Mouse (Mus musculus) lung, embryonic 14.5 days (tissue): Measurements from ENCODE around the gene Tcf7l1. TPM values are rescaled to one million over a fixed set of nuclear protein-coding genes. Genes with fewer than 3 reads are reported as not detected.

Experiments used
- ATAC-seq: fragments of 200-750 bp; cut with Nextera tagmentation; 2 replicates; pipeline ENCODE4 v1.8.0; 2017; ENCODE audit warnings: mild to moderate bottlenecking, moderate TSS enrichment, moderate library complexity; ENCODE audit not compliant: insufficient read depth
- DNase-seq: peaks from one replicate; pipeline ENCODE4 v3.0.0-alpha.2; 2015
- H3K27ac ChIP-seq: fragments of 300-500 bp; sonication (generic); 2 replicates; pipeline ENCODE4 v1.5.1; 2014; ENCODE audit warnings: low read depth, mild to moderate bottlenecking, moderate library complexity
- H3K27me3 ChIP-seq: fragments of 300-500 bp; sonication (generic); 2 replicates; pipeline ENCODE4 v1.6.1; 2014; ENCODE audit warnings: low read length, control low read depth; ENCODE audit not compliant: insufficient read depth
- H3K36me3 ChIP-seq: fragments of 300-500 bp; sonication (generic); 2 replicates; pipeline ENCODE4 v1.6.1; 2014; ENCODE audit warnings: control low read depth; ENCODE audit not compliant: insufficient read depth
- H3K4me1 ChIP-seq: fragments of 300-500 bp; sonication (generic); 2 replicates; pipeline ENCODE4 v1.6.1; 2014; ENCODE audit warnings: antibody characterized with exemption, control low read depth; ENCODE audit not compliant: insufficient read depth
- H3K4me2 ChIP-seq: fragments of 300-500 bp; sonication (generic); 2 replicates; pipeline ENCODE4 v1.6.1; 2014; ENCODE audit warnings: mild to moderate bottlenecking
- H3K4me3 ChIP-seq: fragments of 300-500 bp; sonication (generic); 2 replicates; pipeline ENCODE4 v1.5.1; 2014; ENCODE audit warnings: low read depth, low read length
- H3K9ac ChIP-seq: fragments of 300-500 bp; sonication (generic); 2 replicates; pipeline ENCODE4 v1.6.1; 2014
- H3K9me3 ChIP-seq: fragments of 300-500 bp; sonication (generic); 2 replicates; pipeline ENCODE4 v1.6.1; 2016; ENCODE audit warnings: low read depth, low read length, control low read depth
- CTCF ChIP-seq: IDR thresholded peaks from 2 replicates; pipeline ENCODE4 v1.5.1; 2016; ENCODE audit warnings: antibody characterized with exemption, low read depth
- WGBS: fragments of 180-500 bp; shearing (Covaris S2); extraction: QIAGEN DNeasy Blood & Tissue Kit; methylation state at CpG from one replicate; pipeline ENCODE4 v1.1.7; 2014; 5-methylcytosine and 5-hydroxymethylcytosine counted together
- polyA plus RNA-seq: library from polyadenylated mRNA; unstranded; fragments of >200 nt; fragmentation: Nextera tagmentation; extraction: Ambion mirVana; gene quantifications from 2 replicates; pipeline ENCODE4 v1.2.1, GENCODE M21; 2014

Tcf7l1 gene
- polyA plus RNA-seq, 1 experiment from 2014 or later, result 41.1 TPM

DNA sequence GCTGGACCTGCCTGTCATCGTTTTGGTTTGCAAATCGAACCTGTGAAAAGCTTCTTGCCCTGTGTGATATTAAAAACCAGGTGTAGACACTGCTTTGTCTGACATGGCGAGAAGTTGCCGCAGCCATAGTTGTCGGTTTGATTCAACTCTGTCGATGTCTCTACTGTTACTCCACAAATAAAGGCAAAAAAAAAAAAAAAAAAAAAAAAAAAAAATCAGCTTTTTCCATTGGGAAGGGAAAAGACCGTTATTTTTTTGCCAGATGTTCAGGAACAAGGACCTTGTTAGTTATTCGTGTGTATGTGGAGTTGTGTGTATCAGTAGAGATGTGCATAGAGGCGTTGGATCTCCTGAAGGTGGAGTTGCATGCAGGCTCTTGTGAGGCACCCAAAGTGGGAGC is 36.7 kb upstream of the Tcf7l1 start:
- Histone ChIP-seq H3K4me3 (no peak overlapping the region), H3K27ac (no peak overlapping the region), H3K4me2 (no peak overlapping the region), H3K36me3 (no peaks in the 10 kb centered on the region), H3K9ac (no peak overlapping the region), H3K27me3 (no peaks in the 10 kb centered on the region; the same call in 1 of the 2 replicates), H3K9me3 (no peaks in the 10 kb centered on the region), H3K4me1 (peaks cover 3% of the 10 kb centered on the region; the same call in 1 of the 2 replicates)
- no peak for TF ChIP-seq CTCF
- ATAC-seq (no peak), DNase-seq (no peak)
- 49% methylated on average over 9 of the region's 9 CpGs for WGBS

DNA sequence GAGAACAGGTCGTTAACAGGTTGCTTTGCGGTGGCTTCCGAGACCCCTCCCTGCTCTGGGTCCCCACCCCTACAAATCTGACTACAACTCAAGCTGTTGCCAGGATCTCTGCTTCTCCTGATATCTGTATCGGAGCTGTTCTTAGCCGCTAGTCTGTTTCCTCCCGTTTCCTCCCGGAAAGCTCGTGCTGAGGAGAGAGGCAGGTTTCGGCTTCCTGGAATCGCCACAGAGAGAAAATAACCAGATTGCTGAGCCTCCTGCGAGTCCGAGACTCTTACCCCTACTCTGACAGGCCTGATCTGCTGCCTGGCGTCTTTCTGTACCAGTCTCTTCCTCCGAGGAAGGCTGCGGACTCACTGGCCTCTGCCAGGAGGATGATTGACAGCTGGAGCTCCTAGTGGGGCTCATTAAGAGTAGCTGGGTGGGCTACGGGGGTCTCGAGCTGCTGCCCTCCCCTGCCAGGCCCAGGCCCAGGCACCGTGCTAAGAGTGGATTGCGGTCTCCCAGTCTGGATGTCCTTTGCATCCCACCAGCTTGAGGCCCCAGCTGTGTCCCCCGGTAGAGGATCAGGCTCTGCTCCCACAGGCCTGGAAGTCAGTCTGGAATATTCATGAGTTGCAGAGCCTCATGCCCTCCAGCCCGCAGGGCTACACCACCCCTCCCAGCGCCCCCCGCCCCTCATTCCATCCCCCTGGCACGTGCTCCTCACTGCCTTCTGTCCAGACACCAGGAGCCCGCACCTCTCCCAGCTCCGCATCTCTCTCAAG is 36.1 kb upstream of the Tcf7l1 start:
- DNase-seq (peak; percentile 56), ATAC-seq (peak; percentile 53; the same call in 1 of the 2 replicates)
- H3K36me3 ChIP-seq, result no peaks in the 10 kb centered on the region
- peaks cover 3% of the 10 kb centered on the region; the same call in 1 of the 2 replicates for H3K4me1 ChIP-seq
- H3K9ac ChIP-seq, result peak overlapping the region; percentile 42
- peak overlapping the region; percentile 27 for H3K4me3 ChIP-seq
- H3K9me3 ChIP-seq, result no peaks in the 10 kb centered on the region
- peak overlapping the region; percentile 58 for H3K4me2 ChIP-seq
- H3K27me3 ChIP-seq, result no peaks in the 10 kb centered on the region; the same call in 1 of the 2 replicates
- no peak for TF ChIP-seq CTCF
- 11% methylated on average over 26 of the region's 26 CpGs for WGBS
- no peak overlapping the region for H3K27ac ChIP-seq

DNA sequence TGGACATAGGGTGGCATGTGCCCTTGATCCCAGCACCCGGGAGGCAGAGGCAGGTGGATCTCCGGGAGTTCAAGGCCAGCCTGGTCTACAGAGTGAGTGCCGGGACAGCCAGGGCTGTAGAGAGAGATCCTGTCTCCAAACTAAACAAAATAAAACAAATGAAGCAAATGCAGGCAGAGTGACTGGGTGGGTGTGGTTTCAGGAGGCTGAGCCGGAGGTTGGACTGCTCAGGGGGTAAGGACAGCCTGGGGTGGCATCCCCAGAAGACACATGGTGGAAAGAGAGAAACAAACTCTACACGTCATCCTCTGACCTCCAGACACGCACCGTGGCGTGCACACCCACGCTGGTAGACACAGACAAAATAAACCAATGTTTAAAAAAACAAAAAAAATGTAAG is 24.4 kb upstream of the Tcf7l1 start:
- DNase-seq (no peak), ATAC-seq (no peak)
- Histone ChIP-seq H3K9me3 (no peaks in the 10 kb centered on the region), H3K4me1 (no peaks in the 10 kb centered on the region), H3K36me3 (no peaks in the 10 kb centered on the region), H3K9ac (no peak overlapping the region), H3K27me3 (no peaks in the 10 kb centered on the region), H3K4me2 (no peak overlapping the region), H3K4me3 (no peak overlapping the region), H3K27ac (no peak overlapping the region)
- WGBS, result 51% methylated on average over 9 of the region's 9 CpGs
- no peak for TF ChIP-seq CTCF

DNA sequence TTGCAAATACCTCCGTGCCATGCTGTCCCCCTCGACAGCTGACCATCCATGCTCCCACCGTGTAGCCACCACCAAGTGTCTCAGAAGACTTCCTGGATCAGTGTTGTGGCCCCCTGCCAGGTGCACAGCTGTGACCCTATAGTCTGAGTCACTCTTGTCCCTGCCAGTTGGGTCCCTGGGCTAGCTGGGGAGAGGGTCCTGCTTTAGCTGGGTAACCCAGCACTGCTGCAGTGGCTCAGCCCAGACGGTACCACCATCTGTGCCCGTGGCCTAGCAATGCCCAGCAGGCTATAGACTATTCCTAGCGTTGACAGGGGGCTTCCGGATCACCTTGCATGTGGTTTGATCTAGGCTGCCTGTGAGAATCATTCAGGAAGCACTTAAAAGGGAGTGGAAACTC is 21.2 kb upstream of the Tcf7l1 start:
- no peak for TF ChIP-seq CTCF
- 72% methylated on average over 7 of the region's 7 CpGs for WGBS
- H3K27ac ChIP-seq, result no peak overlapping the region
- H3K4me2 ChIP-seq, result no peak overlapping the region
- no peaks in the 10 kb centered on the region for H3K4me1 ChIP-seq
- no peak for ATAC-seq
- H3K9ac ChIP-seq, result no peak overlapping the region
- no peaks in the 10 kb centered on the region for H3K9me3 ChIP-seq
- H3K36me3 ChIP-seq, result no peaks in the 10 kb centered on the region
- no peaks in the 10 kb centered on the region for H3K27me3 ChIP-seq
- DNase-seq, result no peak
- H3K4me3 ChIP-seq, result no peak overlapping the region

DNA sequence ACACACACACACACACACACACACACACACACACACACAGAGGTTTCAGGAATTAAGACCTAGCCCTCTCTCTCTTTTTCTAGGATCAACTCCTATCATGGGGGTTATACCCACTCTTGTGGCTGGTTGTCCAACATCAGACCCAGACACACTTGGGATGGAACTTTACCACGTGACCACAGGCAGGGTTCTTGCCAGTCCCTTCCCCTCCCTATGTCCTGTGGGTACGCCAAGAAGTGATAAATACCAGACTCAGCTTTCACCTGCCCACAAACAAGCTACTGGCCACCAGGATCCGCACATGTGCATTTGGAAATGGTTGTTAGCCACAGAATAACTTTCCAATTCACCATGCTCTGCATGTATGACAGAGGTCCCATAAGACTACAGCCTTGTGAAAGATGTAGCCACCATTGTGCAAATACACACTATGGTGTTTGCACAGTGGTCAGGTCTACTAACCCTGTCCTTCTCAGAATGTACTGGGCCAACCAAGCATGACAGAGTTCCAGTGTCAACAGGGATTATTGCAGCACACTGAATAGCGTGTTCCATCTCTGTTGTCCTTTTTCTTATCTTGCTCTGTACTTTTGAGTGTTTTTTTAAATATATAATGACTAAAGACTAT is 20.6 kb upstream of the Tcf7l1 start:
- H3K9me3 ChIP-seq, result no peaks in the 10 kb centered on the region

DNA sequence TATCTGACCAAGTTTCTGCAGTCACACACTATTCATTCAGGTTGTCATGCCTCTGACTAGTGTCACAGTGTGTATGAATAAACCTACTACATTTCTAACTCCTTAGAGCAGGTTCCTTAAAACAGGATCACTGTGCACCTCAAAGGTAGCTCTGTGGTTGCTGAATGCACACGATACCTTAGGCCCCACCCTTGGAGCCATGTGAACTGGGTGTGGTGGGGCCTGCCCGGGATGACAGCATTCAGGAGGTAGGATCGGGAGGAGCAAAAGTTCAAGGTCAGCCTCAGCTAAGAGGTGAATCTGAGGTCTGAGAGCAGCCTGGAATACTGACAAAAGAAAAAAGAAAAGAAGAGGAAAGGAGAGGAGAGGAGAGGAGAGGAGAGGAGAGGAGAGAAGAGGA is 19.3 kb upstream of the Tcf7l1 start:
- ATAC-seq (no peak), DNase-seq (no peak)
- Histone ChIP-seq H3K4me3 (no peak overlapping the region), H3K27ac (no peak overlapping the region), H3K4me2 (no peak overlapping the region), H3K9me3 (no peaks in the 10 kb centered on the region), H3K4me1 (no peaks in the 10 kb centered on the region), H3K9ac (no peak overlapping the region), H3K27me3 (no peaks in the 10 kb centered on the region), H3K36me3 (no peaks in the 10 kb centered on the region)
- TF ChIP-seq CTCF, result no peak
- 52% methylated on average over 3 of the region's 3 CpGs for WGBS

More for the DNA sequence above, 20.6 kb upstream of the Tcf7l1 start:
- no peak overlapping the region for H3K4me3 ChIP-seq
- DNase-seq (no peak), ATAC-seq (no peak)
- no peak overlapping the region for H3K9ac ChIP-seq
- TF ChIP-seq CTCF, result no peak
- no peaks in the 10 kb centered on the region for H3K36me3 ChIP-seq
- H3K4me1 ChIP-seq, result no peaks in the 10 kb centered on the region
- no peaks in the 10 kb centered on the region for H3K27me3 ChIP-seq
- no peak overlapping the region for H3K4me2 ChIP-seq
- WGBS, result 62% methylated on average over 4 of the region's 4 CpGs
- no peak overlapping the region for H3K27ac ChIP-seq

DNA sequence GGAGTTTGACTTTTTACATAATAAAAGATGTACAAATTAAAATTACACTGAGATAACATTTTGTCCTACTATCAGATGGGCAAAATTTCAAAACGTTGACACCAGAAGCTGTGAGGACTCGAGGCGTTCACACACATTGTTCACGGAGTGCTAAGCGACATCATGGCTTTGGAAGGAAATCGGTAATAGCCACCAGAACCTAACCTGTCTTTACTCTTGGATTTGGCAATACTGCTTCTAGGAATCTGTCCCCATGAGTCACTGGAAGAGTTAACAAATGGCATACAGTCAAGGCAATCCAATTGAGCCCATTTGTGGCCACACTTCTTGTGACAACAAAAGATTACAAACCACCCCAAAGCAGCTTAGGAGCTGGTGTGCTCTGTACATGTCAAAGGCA is 14.6 kb upstream of the Tcf7l1 start:
- Histone ChIP-seq H3K36me3 (no peaks in the 10 kb centered on the region), H3K4me1 (no peaks in the 10 kb centered on the region), H3K4me3 (no peak overlapping the region), H3K27me3 (no peaks in the 10 kb centered on the region), H3K27ac (no peak overlapping the region), H3K9ac (no peak overlapping the region), H3K9me3 (no peaks in the 10 kb centered on the region), H3K4me2 (no peak overlapping the region)
- ATAC-seq, result no peak
- no peak for DNase-seq
- TF ChIP-seq CTCF, result no peak
- WGBS, result 57% methylated on average over 6 of the region's 6 CpGs
